Mouse (Mus musculus) lung, embryonic 14.5 days (tissue): ENCODE results near the gene Gabra1. TPM values are rescaled to one million over a fixed set of nuclear protein-coding genes. Genes with fewer than 3 reads are reported as not detected.

ENCODE experiments used
- ATAC-seq: fragments of 200-750 bp; cut with Nextera tagmentation; 2 replicates; pipeline ENCODE4 v1.8.0; 2017; ENCODE audit warnings: mild to moderate bottlenecking, moderate TSS enrichment, moderate library complexity; ENCODE audit not compliant: insufficient read depth
- DNase-seq: peaks from one replicate; pipeline ENCODE4 v3.0.0-alpha.2; 2015
- H3K27ac ChIP-seq: fragments of 300-500 bp; sonication (generic); 2 replicates; pipeline ENCODE4 v1.5.1; 2014; ENCODE audit warnings: low read depth, mild to moderate bottlenecking, moderate library complexity
- H3K27me3 ChIP-seq: fragments of 300-500 bp; sonication (generic); 2 replicates; pipeline ENCODE4 v1.6.1; 2014; ENCODE audit warnings: low read length, control low read depth; ENCODE audit not compliant: insufficient read depth
- H3K36me3 ChIP-seq: fragments of 300-500 bp; sonication (generic); 2 replicates; pipeline ENCODE4 v1.6.1; 2014; ENCODE audit warnings: control low read depth; ENCODE audit not compliant: insufficient read depth
- H3K4me1 ChIP-seq: fragments of 300-500 bp; sonication (generic); 2 replicates; pipeline ENCODE4 v1.6.1; 2014; ENCODE audit warnings: antibody characterized with exemption, control low read depth; ENCODE audit not compliant: insufficient read depth
- H3K4me2 ChIP-seq: fragments of 300-500 bp; sonication (generic); 2 replicates; pipeline ENCODE4 v1.6.1; 2014; ENCODE audit warnings: mild to moderate bottlenecking
- H3K4me3 ChIP-seq: fragments of 300-500 bp; sonication (generic); 2 replicates; pipeline ENCODE4 v1.5.1; 2014; ENCODE audit warnings: low read depth, low read length
- H3K9ac ChIP-seq: fragments of 300-500 bp; sonication (generic); 2 replicates; pipeline ENCODE4 v1.6.1; 2014
- H3K9me3 ChIP-seq: fragments of 300-500 bp; sonication (generic); 2 replicates; pipeline ENCODE4 v1.6.1; 2016; ENCODE audit warnings: low read depth, low read length, control low read depth
- CTCF ChIP-seq: IDR thresholded peaks from 2 replicates; pipeline ENCODE4 v1.5.1; 2016; ENCODE audit warnings: antibody characterized with exemption, low read depth
- WGBS: fragments of 180-500 bp; shearing (Covaris S2); extraction: QIAGEN DNeasy Blood & Tissue Kit; methylation state at CpG from one replicate; pipeline ENCODE4 v1.1.7; 2014; 5-methylcytosine and 5-hydroxymethylcytosine counted together
- polyA plus RNA-seq: library from polyadenylated mRNA; unstranded; fragments of >200 nt; fragmentation: Nextera tagmentation; extraction: Ambion mirVana; gene quantifications from 2 replicates; pipeline ENCODE4 v1.2.1, GENCODE M21; 2014

The Gabra1 gene
- polyA plus RNA-seq: 0.45 and 1.1 TPM in 2 replicates

- Histone ChIP-seq H3K4me3 (peak within 1 kb of the TSS; percentile 43), H3K4me1 (no peaks in the 10 kb centered on the region), H3K9ac (peak within 1 kb of the TSS; percentile 40), H3K9me3 (no peaks in the 10 kb centered on the region), H3K36me3 (no peaks in the 10 kb centered on the region), H3K27ac (no peak within 1 kb of the TSS), H3K4me2 (peak within 1 kb of the TSS; percentile 90), H3K27me3 (peaks cover 18% of the 10 kb centered on the region)
- ATAC-seq: peak; percentile 71; the same call in 1 of the 2 replicates
- no peak for TF ChIP-seq CTCF
- 2% methylated on average over 13 of the region's 13 CpGs for WGBS
- DNase-seq: peak; percentile 48
Observed at GRCm38 (mm10) chr11:42182825-42183152, at the start of gene Gabra1. Gene Gabra1, minus strand, starts transcription at chr11:42182930.

- H3K36me3 ChIP-seq: no peaks in the 10 kb centered on the region
- DNase-seq: peak; percentile 52
- WGBS: under 1% methylated on average over 35 of the region's 35 CpGs
Observed at GRCm38 (mm10) chr11:42181973-42182824, 531 bp downstream of the Gabra1 start.

GRCm38 (mm10) chr11:42181426-42181825, 1.3 kb downstream of the Gabra1 start:
- 17% methylated on average over 5 of the region's 5 CpGs for WGBS
- DNase-seq: no peak

More at GRCm38 (mm10) chr11:42181973-42182824, 531 bp downstream of the Gabra1 start:
- Histone ChIP-seq H3K4me3 (peak overlapping the region; percentile 43), H3K4me2 (peak overlapping the region; percentile 90), H3K4me1 (no peaks in the 10 kb centered on the region), H3K27me3 (peaks cover 18% of the 10 kb centered on the region), H3K9me3 (no peaks in the 10 kb centered on the region), H3K27ac (no peak overlapping the region), H3K9ac (peak overlapping the region; percentile 40)
- peak; percentile 87; the same call in 1 of the 2 replicates for ATAC-seq
- TF ChIP-seq CTCF: no peak

GRCm38 (mm10) chr11:42179535-42179934, 3.2 kb downstream of the Gabra1 start:
- Histone ChIP-seq H3K9ac (no peak overlapping the region), H3K27ac (no peak overlapping the region), H3K4me1 (no peaks in the 10 kb centered on the region), H3K4me3 (no peak overlapping the region), H3K9me3 (no peaks in the 10 kb centered on the region), H3K27me3 (peaks cover 18% of the 10 kb centered on the region), H3K36me3 (no peaks in the 10 kb centered on the region), H3K4me2 (no peak overlapping the region)
- WGBS: 71% methylated on average over 5 of the region's 5 CpGs
- no peak for DNase-seq
- TF ChIP-seq CTCF: no peak
- no peak for ATAC-seq

More at GRCm38 (mm10) chr11:42181426-42181825, 1.3 kb downstream of the Gabra1 start:
- no peak for TF ChIP-seq CTCF
- ATAC-seq: no peak
- Histone ChIP-seq H3K27me3 (peaks cover 18% of the 10 kb centered on the region), H3K4me1 (no peaks in the 10 kb centered on the region), H3K36me3 (no peaks in the 10 kb centered on the region), H3K4me3 (peak overlapping the region; percentile 43), H3K9ac (no peak overlapping the region), H3K4me2 (peak overlapping the region; percentile 90), H3K9me3 (no peaks in the 10 kb centered on the region), H3K27ac (no peak overlapping the region)

GRCm38 (mm10) chr11:42178296-42178695, 4.4 kb downstream of the Gabra1 start:
- no peak overlapping the region for H3K4me3 ChIP-seq
- DNase-seq (peak; percentile 20), ATAC-seq (no peak)
- peak; percentile 27 for TF ChIP-seq CTCF
- no peaks in the 10 kb centered on the region for H3K4me1 ChIP-seq
- no peak overlapping the region for H3K4me2 ChIP-seq
- no peaks in the 10 kb centered on the region for H3K9me3 ChIP-seq
- WGBS: 85% methylated on average over 2 of the region's 2 CpGs
- no peak overlapping the region for H3K27ac ChIP-seq
- peaks cover 18% of the 10 kb centered on the region for H3K27me3 ChIP-seq
- H3K9ac ChIP-seq: no peak overlapping the region
- no peaks in the 10 kb centered on the region for H3K36me3 ChIP-seq

GRCm38 (mm10) chr11:42151396-42151795, 31.3 kb downstream of the Gabra1 start:
- Histone ChIP-seq H3K4me3 (no peak overlapping the region), H3K4me1 (no peaks in the 10 kb centered on the region), H3K27me3 (no peaks in the 10 kb centered on the region), H3K9me3 (no peaks in the 10 kb centered on the region), H3K27ac (no peak overlapping the region), H3K4me2 (no peak overlapping the region), H3K36me3 (no peaks in the 10 kb centered on the region), H3K9ac (no peak overlapping the region)
- WGBS: 85% methylated on average over 5 of the region's 5 CpGs
- DNase-seq: no peak
- ATAC-seq: no peak
- no peak for TF ChIP-seq CTCF

- TF ChIP-seq CTCF: no peak
- H3K4me1 ChIP-seq: no peaks in the 10 kb centered on the region
- H3K27ac ChIP-seq: no peak overlapping the region
- no peak overlapping the region for H3K4me3 ChIP-seq
- H3K4me2 ChIP-seq: no peak overlapping the region
- H3K27me3 ChIP-seq: no peaks in the 10 kb centered on the region
- H3K9ac ChIP-seq: no peak overlapping the region
- H3K9me3 ChIP-seq: no peaks in the 10 kb centered on the region
- ATAC-seq: no peak
- no peaks in the 10 kb centered on the region for H3K36me3 ChIP-seq
- no peak for DNase-seq
- 84% methylated on average over 1 of the region's 1 CpGs for WGBS
Observed at GRCm38 (mm10) chr11:42116931-42117330, 65.8 kb downstream of the Gabra1 start.
